Mouse (Mus musculus) megakaryocyte, embryonic 14.5 days (primary cell): Measurements from ENCODE around the gene Hmcn1. TPM values are rescaled to one million over a fixed set of nuclear protein-coding genes. Genes with fewer than 3 reads are reported as not detected.

Experiments
- H3K27me3 ChIP-seq: replicated peaks from 2 replicates; pipeline ENCODE3; 2012; ENCODE audit warnings: inconsistent platforms
- H3K36me3 ChIP-seq: replicated peaks from 2 replicates; pipeline ENCODE3; 2012; ENCODE audit warnings: low read length, inconsistent platforms, mixed read lengths
- H3K4me1 ChIP-seq: 2 replicates; pipeline ENCODE4 v1.6.1; 2012; ENCODE audit warnings: inconsistent platforms
- H3K4me3 ChIP-seq: replicated peaks from 2 replicates; pipeline ENCODE3; 2012; ENCODE audit warnings: moderate library complexity, mild to moderate bottlenecking, inconsistent platforms
- H3K9me3 ChIP-seq: 2 replicates; pipeline ENCODE4 v1.6.1; 2012; ENCODE audit warnings: inconsistent platforms
- FLI1 ChIP-seq: IDR thresholded peaks from 2 replicates; pipeline ENCODE4 v1.6.1; 2012; ENCODE audit warnings: low read length, inconsistent platforms, mixed read lengths
- GATA1 ChIP-seq: IDR thresholded peaks from 3 replicates; pipeline ENCODE4 v1.6.1; 2012; ENCODE audit warnings: mixed read lengths, low read length, inconsistent platforms, borderline replicate concordance
- polyA plus RNA-seq: library from polyadenylated mRNA; stranded (reverse); fragments of >175 nt; gene quantifications from 2 replicates; pipeline ENCODE4 v1.2.3, GENCODE M21; 2012; ENCODE audit warnings: low replicate concordance; ENCODE audit not compliant: insufficient read depth

Gene Hmcn1
- polyA plus RNA-seq, 1 experiment, result not detected

GRCm38 (mm10) chr1:150569820-150570543 is 423.3 kb downstream of the Hmcn1 start:
- Histone ChIP-seq H3K4me1 (no peaks in the 10 kb centered on the region), H3K9me3 (0 out of 2 replicates have a peak, but pooled peaks cover 3% of the 10 kb centered on the region), H3K4me3 (no peak overlapping the region), H3K27me3 (no peaks in the 10 kb centered on the region), H3K36me3 (no peaks in the 10 kb centered on the region)
- no peak for TF ChIP-seq FLI1
- no peak for TF ChIP-seq GATA1

GRCm38 (mm10) chr1:150566287-150566686 is 426.9 kb downstream of the Hmcn1 start:
- H3K9me3 ChIP-seq, result peaks cover 10% of the 10 kb centered on the region
- H3K4me3 ChIP-seq, result no peak overlapping the region
- H3K36me3 ChIP-seq, result no peaks in the 10 kb centered on the region
- H3K27me3 ChIP-seq, result no peaks in the 10 kb centered on the region
- TF ChIP-seq GATA1, result no peak
- no peak for TF ChIP-seq FLI1
- H3K4me1 ChIP-seq, result no peaks in the 10 kb centered on the region

- Histone ChIP-seq H3K4me3 (no peak overlapping the region), H3K9me3 (no peaks in the 10 kb centered on the region), H3K27me3 (no peaks in the 10 kb centered on the region), H3K4me1 (no peaks in the 10 kb centered on the region), H3K36me3 (no peaks in the 10 kb centered on the region)
- TF ChIP-seq FLI1, result no peak
- TF ChIP-seq GATA1, result no peak
These were observed 436.6 kb downstream of the Hmcn1 start for GRCm38 (mm10) chr1:150556621-150557020.

GRCm38 (mm10) chr1:150551390-150551789 is 441.8 kb downstream of the Hmcn1 start:
- Histone ChIP-seq H3K4me1 (no peaks in the 10 kb centered on the region), H3K9me3 (0 out of 2 replicates have a peak, but pooled peaks cover 3% of the 10 kb centered on the region), H3K36me3 (no peaks in the 10 kb centered on the region), H3K4me3 (no peak overlapping the region), H3K27me3 (no peaks in the 10 kb centered on the region)
- no peak for TF ChIP-seq FLI1
- no peak for TF ChIP-seq GATA1

- H3K4me1 ChIP-seq, result no peaks in the 10 kb centered on the region
- TF ChIP-seq FLI1 (no peak), GATA1 (no peak)
These were observed 446.8 kb downstream of the Hmcn1 start for GRCm38 (mm10) chr1:150546463-150546862.

GRCm38 (mm10) chr1:150540267-150540666 is 453.0 kb downstream of the Hmcn1 start:
- TF ChIP-seq GATA1 (no peak), FLI1 (no peak)

More at GRCm38 (mm10) chr1:150546463-150546862, 446.8 kb downstream of the Hmcn1 start:
- Histone ChIP-seq H3K9me3 (0 out of 2 replicates have a peak, but pooled peaks cover 3% of the 10 kb centered on the region), H3K27me3 (no peaks in the 10 kb centered on the region), H3K36me3 (no peaks in the 10 kb centered on the region), H3K4me3 (no peak overlapping the region)

GRCm38 (mm10) chr1:150537410-150538128 is 455.7 kb downstream of the Hmcn1 start:
- no peaks in the 10 kb centered on the region for H3K4me1 ChIP-seq
- H3K9me3 ChIP-seq, result 0 out of 2 replicates have a peak, but pooled peaks cover 4% of the 10 kb centered on the region
- TF ChIP-seq FLI1 (no peak), GATA1 (no peak)
- no peaks in the 10 kb centered on the region for H3K27me3 ChIP-seq
- no peak overlapping the region for H3K4me3 ChIP-seq
- no peaks in the 10 kb centered on the region for H3K36me3 ChIP-seq

More at GRCm38 (mm10) chr1:150540267-150540666, 453.0 kb downstream of the Hmcn1 start:
- H3K36me3 ChIP-seq, result no peaks in the 10 kb centered on the region
- no peak overlapping the region for H3K4me3 ChIP-seq
- H3K27me3 ChIP-seq, result no peaks in the 10 kb centered on the region
- no peaks in the 10 kb centered on the region for H3K9me3 ChIP-seq
- H3K4me1 ChIP-seq, result no peaks in the 10 kb centered on the region

- no peaks in the 10 kb centered on the region for H3K27me3 ChIP-seq
- no peaks in the 10 kb centered on the region for H3K4me1 ChIP-seq
- no peak overlapping the region for H3K4me3 ChIP-seq
- H3K36me3 ChIP-seq, result no peaks in the 10 kb centered on the region
- 0 out of 2 replicates have a peak, but pooled peaks cover 4% of the 10 kb centered on the region for H3K9me3 ChIP-seq
- no peak for TF ChIP-seq GATA1
- no peak for TF ChIP-seq FLI1
These were observed 457.3 kb downstream of the Hmcn1 start for GRCm38 (mm10) chr1:150535770-150536534.

GRCm38 (mm10) chr1:150534587-150534986 is 458.6 kb downstream of the Hmcn1 start:
- no peaks in the 10 kb centered on the region for H3K27me3 ChIP-seq
- H3K4me1 ChIP-seq, result no peaks in the 10 kb centered on the region
- H3K36me3 ChIP-seq, result no peaks in the 10 kb centered on the region
- H3K9me3 ChIP-seq, result 0 out of 2 replicates have a peak, but pooled peaks cover 4% of the 10 kb centered on the region
- H3K4me3 ChIP-seq, result no peak overlapping the region
- TF ChIP-seq GATA1 (no peak), FLI1 (no peak)

- H3K9me3 ChIP-seq, result no peaks in the 10 kb centered on the region; the same call in 1 of the 2 replicates
- no peak overlapping the region for H3K4me3 ChIP-seq
- TF ChIP-seq GATA1 (no peak), FLI1 (no peak)
- H3K4me1 ChIP-seq, result no peaks in the 10 kb centered on the region
- H3K27me3 ChIP-seq, result no peaks in the 10 kb centered on the region
- no peaks in the 10 kb centered on the region for H3K36me3 ChIP-seq
These were observed 480.2 kb downstream of the Hmcn1 start for GRCm38 (mm10) chr1:150513041-150513440.

Other genes with a start within 250 kb of the Hmcn1 start
- not detected in 2 replicates for gene Gm47985, start 189.1 kb upstream of the Hmcn1 start, polyA plus RNA-seq
- gene Gm8947, start 198.9 kb upstream of the Hmcn1 start, polyA plus RNA-seq, result 1.0 TPM in 1 of 2 replicates, not detected in the other
- not detected in 2 replicates for gene Gm47995, start 205.0 kb upstream of the Hmcn1 start, polyA plus RNA-seq
- 5.9 TPM in 1 of 2 replicates, not detected in the other for gene 3110040M04Rik, start 210.7 kb upstream of the Hmcn1 start, polyA plus RNA-seq
- not detected in 2 replicates for gene Gm47996, start 216.7 kb upstream of the Hmcn1 start, polyA plus RNA-seq